Mouse (Mus musculus) MEL (cell line): ENCODE results near the gene Emc8. TPM values are rescaled to one million over a fixed set of nuclear protein-coding genes. Genes with fewer than 3 reads are reported as not detected.

Experiments used
- DNase-seq: peaks from one replicate; pipeline ENCODE4 v3.0.0; 2011; ENCODE audit warnings: low read depth, low spot score
- H3K27ac ChIP-seq: 2 replicates; pipeline ENCODE4 v1.5.1; 2012; ENCODE audit warnings: low read depth, mild to moderate bottlenecking, control low read depth, low read length, moderate library complexity; ENCODE audit not compliant: control insufficient read depth
- H3K27me3 ChIP-seq, 2 experiments: fragments of 150-350 bp in 1 of 2; sonication (generic) in 1 of 2; 2 replicates each; pipeline ENCODE4 v1.6.1; 2012; ENCODE audit warnings: low read length in 2 of 2, mild to moderate bottlenecking in 2 of 2, improper control_type of control experiment in 1 of 2, moderate library complexity in 1 of 2; ENCODE audit not compliant: insufficient read depth in 2 of 2, control insufficient read depth in 1 of 2
- H3K36me3 ChIP-seq, 2 experiments: 2 replicates each; pipeline ENCODE4 v1.6.1; 2012 to 2014; ENCODE audit warnings: low read length in 2 of 2, improper control_type of control experiment in 1 of 2, inconsistent platforms in 1 of 2, mild to moderate bottlenecking in 1 of 2; ENCODE audit not compliant: insufficient read depth in 2 of 2, control insufficient read depth in 1 of 2
- H3K4me1 ChIP-seq, 2 experiments: fragments of 150-350 bp in 1 of 2; sonication (generic) in 1 of 2; 2 replicates each; pipeline ENCODE4 v1.6.1; 2012; ENCODE audit warnings: low read length in 2 of 2, improper control_type of control experiment in 1 of 2, mild to moderate bottlenecking in 1 of 2; ENCODE audit not compliant: insufficient read depth in 2 of 2, control insufficient read depth in 1 of 2
- H3K4me3 ChIP-seq, 2 experiments: fragments of 150-350 bp in 1 of 2; sonication (generic) in 1 of 2; 2 replicates each; pipeline ENCODE4 v1.5.1; 2012; ENCODE audit warnings: low read depth in 2 of 2, low read length in 2 of 2, mild to moderate bottlenecking in 2 of 2, moderate library complexity in 2 of 2, control low read depth in 1 of 2, improper control_type of control experiment in 1 of 2; ENCODE audit not compliant: control insufficient read depth in 1 of 2, insufficient read depth in 1 of 2
- H3K79me2 ChIP-seq: 2 replicates; pipeline ENCODE4 v1.6.1; 2012; ENCODE audit warnings: mild to moderate bottlenecking, low read length, moderate library complexity; ENCODE audit not compliant: control insufficient read depth, poor library complexity, insufficient read depth
- H3K9ac ChIP-seq: 2 replicates; pipeline ENCODE4 v1.6.1; 2012; ENCODE audit warnings: low read depth, mild to moderate bottlenecking, control low read depth, low read length, moderate library complexity; ENCODE audit not compliant: control insufficient read depth, poor library complexity, severe bottlenecking
- H3K9me3 ChIP-seq: fragments of 150-350 bp; sonication (generic); replicated peaks from 2 replicates; pipeline ENCODE4 v1.6.1; 2012; ENCODE audit warnings: mild to moderate bottlenecking, low read length, improper control_type of control experiment, moderate library complexity; ENCODE audit not compliant: insufficient read depth
- CHD2 ChIP-seq: IDR thresholded peaks from 2 replicates; pipeline ENCODE4 v1.6.1; 2011; ENCODE audit warnings: low read length, improper control_type of control experiment
- CTCF ChIP-seq, 3 experiments: IDR thresholded peaks in 2 of 3; conservative IDR thresholded peaks in 1 of 3; 2 replicates each; pipeline ENCODE4 v1.5.1; 2011 to 2012; ENCODE audit warnings: low read length in 3 of 3, low read depth in 2 of 3, mild to moderate bottlenecking in 2 of 3, improper control_type of control experiment in 1 of 3, inconsistent platforms in 1 of 3, mixed read lengths in 1 of 3, moderate library complexity in 1 of 3; ENCODE audit not compliant: control insufficient read depth in 1 of 3, insufficient read depth in 1 of 3, poor library complexity in 1 of 3, severe bottlenecking in 1 of 3
- HCFC1 ChIP-seq: IDR thresholded peaks from 2 replicates; pipeline ENCODE4 v1.6.1; 2012; ENCODE audit warnings: low read depth, mild to moderate bottlenecking, inconsistent platforms, low read length, improper control_type of control experiment, moderate library complexity
- JUND ChIP-seq: IDR thresholded peaks from 2 replicates; pipeline ENCODE4 v1.6.1; 2011; ENCODE audit warnings: low read depth, mild to moderate bottlenecking, improper control_type of control experiment, low read length
- KAT2A ChIP-seq: conservative IDR thresholded peaks from 2 replicates; pipeline ENCODE4 v1.6.1; 2012; ENCODE audit warnings: low read depth, low read length, improper control_type of control experiment, inconsistent platforms
- MAFK ChIP-seq: IDR thresholded peaks from 2 replicates; pipeline ENCODE4 v1.6.1; 2011; ENCODE audit warnings: low read depth, mild to moderate bottlenecking, low read length, improper control_type of control experiment, borderline replicate concordance
- MAX ChIP-seq: IDR thresholded peaks from 2 replicates; pipeline ENCODE4 v1.6.1; 2011; ENCODE audit warnings: low read length, improper control_type of control experiment
- MAZ ChIP-seq: IDR thresholded peaks from 2 replicates; pipeline ENCODE4 v1.6.1; 2012; ENCODE audit warnings: low read depth, mild to moderate bottlenecking, inconsistent platforms, low read length, improper control_type of control experiment
- MEF2A ChIP-seq: IDR thresholded peaks from 2 replicates; pipeline ENCODE4 v1.6.1; 2014; ENCODE audit warnings: low read depth, mild to moderate bottlenecking, inconsistent platforms, low read length, improper control_type of control experiment; ENCODE audit not compliant: poor library complexity, insufficient replicate concordance, severe bottlenecking; ENCODE audit errors: extremely low read depth
- MYB ChIP-seq: IDR thresholded peaks from 2 replicates; pipeline ENCODE4 v1.6.1; 2011; ENCODE audit warnings: mild to moderate bottlenecking, low read depth, low read length, improper control_type of control experiment
- MYC ChIP-seq: IDR thresholded peaks from 2 replicates; pipeline ENCODE4 v1.6.1; 2011; ENCODE audit warnings: low read depth, mild to moderate bottlenecking, low read length, improper control_type of control experiment, moderate library complexity
- NRF1 ChIP-seq: IDR thresholded peaks from 2 replicates; pipeline ENCODE4 v1.6.1; 2014; ENCODE audit warnings: low read depth, mild to moderate bottlenecking, inconsistent platforms, low read length, improper control_type of control experiment, moderate library complexity; ENCODE audit not compliant: poor library complexity, insufficient read depth, severe bottlenecking
- POLR2AphosphoS5 ChIP-seq: IDR thresholded peaks from 2 replicates; pipeline ENCODE4 v1.6.1; 2012; ENCODE audit warnings: low read depth, borderline replicate concordance, mild to moderate bottlenecking, inconsistent platforms, low read length, moderate library complexity, mixed read lengths
- RAD21 ChIP-seq: IDR thresholded peaks from 2 replicates; pipeline ENCODE4 v1.6.1; 2011; ENCODE audit warnings: mild to moderate bottlenecking, low read depth, low read length, improper control_type of control experiment
- RCOR1 ChIP-seq: IDR thresholded peaks from 2 replicates; pipeline ENCODE4 v1.6.1; 2012; ENCODE audit warnings: low read depth, mild to moderate bottlenecking, inconsistent platforms, low read length, improper control_type of control experiment
- SIN3A ChIP-seq: IDR thresholded peaks from 2 replicates; pipeline ENCODE4 v1.6.1; 2012; ENCODE audit warnings: low read length, improper control_type of control experiment, inconsistent platforms
- SMC3 ChIP-seq: IDR thresholded peaks from 2 replicates; pipeline ENCODE4 v1.6.1; 2011; ENCODE audit warnings: low read depth, low read length, improper control_type of control experiment
- TAL1 ChIP-seq: IDR thresholded peaks from 2 replicates; pipeline ENCODE4 v1.6.1; 2012; ENCODE audit warnings: mild to moderate bottlenecking, inconsistent platforms, low read length, moderate library complexity, mixed read lengths
- TBP ChIP-seq: IDR thresholded peaks from 2 replicates; pipeline ENCODE4 v1.8.0; 2011; ENCODE audit warnings: low read depth, low read length, improper control_type of control experiment
- TCF12 ChIP-seq: IDR thresholded peaks from 2 replicates; pipeline ENCODE4 v1.6.1; 2014; ENCODE audit warnings: low read depth, mild to moderate bottlenecking, inconsistent platforms, low read length, improper control_type of control experiment, moderate library complexity
- UBTF ChIP-seq: IDR thresholded peaks from 2 replicates; pipeline ENCODE4 v1.6.1; 2012; ENCODE audit warnings: low read depth, mild to moderate bottlenecking, inconsistent platforms, low read length, improper control_type of control experiment, moderate library complexity, borderline replicate concordance; ENCODE audit not compliant: insufficient read depth
- ZNF384 ChIP-seq: IDR thresholded peaks from 2 replicates; pipeline ENCODE4 v1.6.1; 2012; ENCODE audit warnings: low read depth, mild to moderate bottlenecking, inconsistent platforms, low read length, improper control_type of control experiment
- polyA plus RNA-seq, 2 experiments: library from polyadenylated mRNA; stranded (reverse) in 1 of 2; unstranded in 1 of 2; fragments of >175 nt in 1 of 2; fragments of >200 nt in 1 of 2; gene quantifications; 2 replicates each; pipeline versions ENCODE4 v1.2.1 to v1.2.4; 2012; ENCODE audit warnings: low replicate concordance in 2 of 2, low read depth in 1 of 2; ENCODE audit not compliant: insufficient read length in 2 of 2, insufficient read depth in 1 of 2, missing spikeins in 1 of 2
- total RNA-seq: library from RNA; depleted of rRNA; stranded (reverse); fragments of 300-350 nt; gene quantifications from 2 replicates; pipeline ENCODE4 v1.2.3, GENCODE M21; 2012

Gene Emc8
- total and polyA plus RNA-seq, 3 experiments, result 180 to 269 TPM; not detected in 1

GRCm38 (mm10) chr8:120616663-120617626, 51.4 kb downstream of the Emc8 start:
- Histone ChIP-seq H3K36me3 (no peaks in the 10 kb centered on the region; a peak in 1 of 4 replicates), H3K4me1 (no peaks in the 10 kb centered on the region), H3K79me2 (no peaks in the 10 kb centered on the region), H3K9me3 (no peaks in the 10 kb centered on the region), H3K4me3 (no peak overlapping the region), H3K27me3 (no peaks in the 10 kb centered on the region; a peak in 1 of 4 replicates), H3K27ac (no peak overlapping the region), H3K9ac (no peak overlapping the region)
- TF ChIP-seq MYB, result no peak
- no peak for TF ChIP-seq NRF1
- TF ChIP-seq ZNF384, result no peak
- TF ChIP-seq KAT2A, result no peak
- TF ChIP-seq MYC, result no peak
- TF ChIP-seq UBTF, result no peak
- TF ChIP-seq MAZ, result no peak
- TF ChIP-seq TBP, result no peak
- no peak for TF ChIP-seq MAX
- no peak for TF ChIP-seq CHD2
- no peak for TF ChIP-seq RCOR1
- no peak for DNase-seq

- TF ChIP-seq CTCF (IDR thresholded peaks at IDR 0.05 in 2 of 3, conservative IDR thresholded peaks at IDR 0.05 in 1 of 3; ENCODE audit: control insufficient read depth in 1 of 3, insufficient read depth in 1 of 3, low read depth in 2 of 3, low read length in 3 of 3, poor library complexity in 1 of 3, severe bottlenecking in 1 of 3) (peak in 1 of 3 experiments; percentile 17; a peak in 1 of 6 replicates), SIN3A (no peak), UBTF (no peak), SMC3 (peak; percentile 28; the same call in 1 of the 2 replicates), MAFK (no peak), HCFC1 (no peak), CHD2 (no peak), JUND (no peak), TAL1 (no peak), ZNF384 (no peak), TBP (no peak), MEF2A (no peak), RAD21 (no peak), MAX (no peak), POLR2AphosphoS5 (no peak), TCF12 (no peak)
- TF ChIP-seq, all 39 proteins: peak for 2
- DNase-seq, result no peak
- Histone ChIP-seq H3K27me3 (no peaks in the 10 kb centered on the region; a peak in 1 of 4 replicates), H3K4me3 (no peak overlapping the region), H3K9me3 (no peaks in the 10 kb centered on the region), H3K9ac (no peak overlapping the region), H3K79me2 (no peaks in the 10 kb centered on the region), H3K4me1 (no peaks in the 10 kb centered on the region), H3K36me3 (no peaks in the 10 kb centered on the region; a peak in 1 of 4 replicates), H3K27ac (no peak overlapping the region)
Observed at GRCm38 (mm10) chr8:120614491-120614890, 53.9 kb downstream of the Emc8 start.
